Mouse (Mus musculus): Measurements from ENCODE around the gene Hap1.
"Not testable (repeated sequence)": the region's sequence is repeated elsewhere in the genome, so short reads cannot be mapped to it uniquely, and the experiment has no call there.

Gene Hap1

DNA sequence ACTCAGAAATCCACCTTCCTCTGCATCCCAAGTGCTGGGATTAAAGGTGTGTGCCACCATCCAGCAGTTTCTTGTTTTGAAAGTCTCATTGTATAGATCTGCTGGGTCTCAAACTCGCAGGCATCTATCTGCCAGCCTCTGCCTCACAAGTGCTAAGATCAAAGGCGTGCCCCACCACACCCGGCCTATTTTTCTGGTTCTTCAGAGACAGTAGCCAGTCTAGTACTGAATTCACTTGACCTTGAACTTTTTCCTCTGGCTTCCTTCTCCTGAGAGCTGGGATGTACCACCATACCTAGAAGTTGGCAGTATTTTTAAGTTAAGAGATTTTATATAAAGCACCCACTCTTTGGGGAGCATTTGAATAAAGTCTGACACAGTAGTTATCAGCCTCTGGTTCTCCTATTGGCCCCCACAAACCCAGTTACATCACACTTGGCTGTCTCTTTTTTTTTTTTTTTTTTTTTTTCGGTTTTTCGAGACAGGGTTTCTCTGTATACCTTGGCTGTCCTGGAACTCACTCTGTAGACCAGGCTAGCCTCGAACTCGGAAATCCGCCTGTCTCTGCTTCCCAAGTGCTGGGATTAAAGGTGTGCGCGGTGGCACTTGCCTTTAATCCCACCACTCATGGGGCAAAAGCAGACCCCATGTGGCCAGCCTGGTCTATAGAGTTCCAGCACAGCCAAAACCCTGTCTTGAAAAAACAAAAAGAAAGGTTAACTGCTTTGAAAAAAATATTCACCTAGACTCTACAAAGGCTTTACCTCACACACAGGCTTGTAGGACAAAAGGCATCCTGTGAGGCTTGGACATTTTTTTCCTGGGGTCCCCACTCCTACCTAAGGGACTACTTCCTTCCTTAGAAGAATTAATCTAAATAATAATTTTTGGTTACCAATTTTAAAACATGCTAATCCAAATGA, 37.1 kb downstream of the Hap1 start:
- no peak for DNase-seq (ENCODE audit: low spot score in 2 of 2)

DNA sequence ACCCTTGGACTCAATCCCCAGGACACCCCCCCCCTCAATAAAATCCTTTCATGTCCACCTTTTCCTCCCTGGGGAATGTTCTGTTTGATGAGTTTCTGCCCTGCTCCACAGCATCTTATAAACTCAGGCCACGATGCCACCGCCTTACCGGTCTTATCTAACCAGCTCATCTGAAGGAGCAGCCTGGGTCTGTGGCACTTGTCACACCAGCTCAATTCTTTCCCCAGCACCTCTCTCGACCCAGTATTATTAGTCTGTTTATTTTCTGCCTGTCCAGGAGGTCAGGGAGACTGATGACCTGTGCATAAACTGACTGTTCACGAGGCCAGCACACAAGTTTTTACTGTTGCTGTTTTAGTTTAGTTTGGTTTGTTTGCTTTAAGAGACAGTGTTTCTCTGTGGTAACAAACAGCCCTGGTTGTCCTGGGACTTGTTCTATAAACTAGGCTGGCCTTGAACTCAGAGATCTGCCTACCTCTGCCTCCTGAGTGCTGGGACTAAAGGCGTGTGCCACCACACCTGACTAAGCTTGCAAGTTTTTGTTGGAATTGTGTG, 38.0 kb downstream of the Hap1 start:
- DNase-seq (ENCODE audit: low spot score in 2 of 2), result no peak

DNA sequence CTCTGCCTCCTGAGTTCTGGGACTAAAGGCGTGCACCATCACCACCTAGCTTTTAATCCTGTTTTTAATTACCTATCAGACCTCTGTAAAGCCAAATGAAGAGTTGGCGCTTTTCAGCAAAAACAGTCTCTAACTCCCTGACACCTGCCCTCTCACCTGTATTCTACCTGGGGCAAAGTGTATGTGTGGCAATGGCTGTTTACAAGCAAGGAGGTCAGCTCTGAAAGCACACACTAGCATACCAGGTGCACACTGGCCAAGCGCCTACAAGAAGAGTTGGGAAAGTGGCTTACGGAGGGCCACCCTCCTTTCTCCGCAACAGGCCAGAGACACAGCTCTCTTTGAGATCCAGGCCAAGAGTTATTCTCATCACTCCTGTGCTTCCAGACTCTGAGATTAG, 40.5 kb downstream of the Hap1 start:
- DNase-seq (ENCODE audit: low spot score in 2 of 2), result no peak

DNA sequence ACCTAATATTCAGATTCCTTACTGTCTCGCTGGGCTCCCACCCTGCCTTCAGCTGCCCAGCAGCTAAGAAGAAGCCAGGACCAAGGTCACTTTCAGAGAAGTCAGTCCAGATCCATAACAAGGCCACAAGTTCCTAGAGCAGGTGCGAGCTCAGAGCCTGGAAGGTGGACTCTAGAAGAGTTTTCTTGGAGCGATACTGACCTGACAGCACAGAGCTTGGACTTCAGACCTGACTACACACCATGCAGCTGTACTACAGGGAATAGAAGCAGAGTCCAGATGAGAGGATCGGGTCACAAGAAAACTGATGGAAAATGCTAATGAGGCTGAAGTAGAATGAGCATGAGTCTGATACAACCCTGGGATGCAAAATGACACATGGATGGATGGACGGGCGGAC, 42.5 kb downstream of the Hap1 start:
- DNase-seq (ENCODE audit: low spot score in 2 of 2), result no peak

DNA sequence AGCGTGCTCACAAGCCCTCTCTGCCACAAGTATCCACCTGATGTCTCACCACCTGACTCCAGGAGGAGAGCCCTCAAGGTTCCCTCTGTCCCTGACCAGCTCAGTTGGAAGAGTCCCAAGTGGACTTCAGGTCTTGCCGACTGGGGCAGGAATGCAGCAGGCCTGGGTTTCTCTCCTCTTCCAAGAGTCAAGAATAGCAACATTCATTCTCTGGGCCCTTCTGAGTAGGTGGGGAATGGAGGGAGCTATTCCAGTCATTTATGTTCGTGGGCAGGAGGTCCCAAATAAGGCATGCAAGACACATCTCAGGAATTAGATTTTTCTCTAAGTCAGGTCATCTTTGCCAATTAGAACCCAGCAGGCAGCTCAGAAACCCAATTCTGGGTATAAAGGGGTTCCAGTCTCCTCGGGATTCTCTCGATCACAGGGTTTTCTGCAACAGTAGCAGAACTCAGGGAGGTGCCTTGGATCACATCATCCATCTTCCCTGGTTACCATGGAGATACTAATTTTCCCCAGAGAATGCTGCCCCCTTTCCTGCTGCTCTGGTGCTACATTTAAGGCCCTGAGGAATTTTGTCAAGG, 43.7 kb downstream of the Hap1 start:
- peak; percentile 55 to 67 for DNase-seq (ENCODE audit: low spot score in 2 of 2)

DNA sequence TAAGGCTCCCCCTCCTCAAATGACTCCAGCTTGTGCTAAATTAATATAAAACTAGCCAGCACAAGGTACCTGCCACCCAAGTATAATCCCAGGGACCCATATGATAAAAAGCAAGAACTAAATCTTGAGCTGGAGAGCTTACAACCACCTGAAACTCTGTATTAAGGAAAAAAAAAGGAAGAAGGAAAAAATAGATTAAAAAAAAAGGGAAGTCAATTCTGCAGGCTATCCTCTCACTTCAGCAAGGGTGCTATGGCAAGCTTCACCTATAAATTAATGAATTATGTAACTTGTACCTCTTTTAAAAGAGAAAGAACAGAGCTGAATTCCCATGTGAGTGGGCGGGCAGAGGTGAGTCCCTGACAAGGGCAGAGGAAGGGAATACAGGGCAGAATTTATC, 44.3 kb downstream of the Hap1 start:
- no peak for DNase-seq (ENCODE audit: low spot score in 2 of 2)

DNA sequence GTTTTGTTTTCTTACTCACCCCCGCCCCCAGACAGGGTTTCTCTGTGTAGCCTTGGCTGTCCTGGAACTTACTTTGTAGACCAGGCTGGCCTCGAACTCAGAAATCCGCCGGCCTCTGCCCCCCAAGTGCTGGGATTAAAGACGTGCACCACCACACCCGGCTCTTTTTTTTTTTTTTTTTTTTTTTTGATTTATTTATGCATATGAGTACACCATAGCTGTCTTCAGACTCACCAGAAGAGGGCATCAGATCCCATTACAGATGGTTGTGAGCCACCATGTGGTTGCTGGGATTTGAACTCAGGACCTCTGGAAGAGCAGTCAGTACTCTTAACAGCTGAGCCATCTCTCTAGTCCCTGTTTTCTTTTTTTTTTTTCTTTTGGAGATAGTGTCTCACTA, 47.3 kb downstream of the Hap1 start:
- not testable (repeated sequence) for DNase-seq (ENCODE audit: low spot score in 2 of 2)

DNA sequence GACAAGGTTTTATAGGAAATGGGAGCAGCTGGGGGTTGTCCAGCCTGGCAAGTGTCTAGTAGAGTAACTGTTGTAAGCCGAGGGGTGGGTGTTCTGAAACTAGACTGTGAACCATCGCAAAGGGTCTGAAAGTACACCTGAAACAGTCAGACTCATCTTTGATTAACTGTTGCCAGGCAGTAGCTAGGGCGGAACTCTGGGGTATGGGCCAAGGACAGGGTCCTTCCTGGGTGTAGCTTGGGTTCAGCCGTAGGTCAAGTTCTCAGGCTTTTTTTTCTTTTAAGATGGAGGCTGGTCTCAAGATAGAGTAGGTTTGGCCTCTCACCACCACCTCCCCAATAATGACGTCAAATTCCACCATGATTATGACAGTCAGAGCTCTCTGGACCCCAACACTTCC, 48.0 kb downstream of the Hap1 start:
- DNase-seq (ENCODE audit: low spot score in 2 of 2), result no peak

DNA sequence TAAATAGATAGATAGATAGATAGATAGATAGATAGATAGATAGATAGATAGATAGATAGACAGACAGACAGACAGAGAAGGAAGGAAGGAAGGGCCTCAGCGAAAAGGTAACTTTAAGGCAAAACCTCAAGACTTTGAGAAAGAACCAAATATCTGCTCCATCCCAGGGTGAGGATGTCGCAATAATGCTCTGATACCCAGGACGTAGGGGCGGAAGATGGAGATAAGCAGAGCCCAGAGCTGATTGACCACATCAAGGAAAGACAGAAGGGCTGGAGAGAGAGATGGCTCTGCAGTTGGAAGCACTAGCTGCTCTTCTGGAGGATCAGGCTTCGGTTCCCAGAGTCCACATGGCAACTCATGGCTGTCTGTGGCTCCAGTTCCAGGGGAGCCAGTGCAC, 54.6 kb downstream of the Hap1 start:
- DNase-seq (ENCODE audit: low spot score in 2 of 2), result no peak

DNA sequence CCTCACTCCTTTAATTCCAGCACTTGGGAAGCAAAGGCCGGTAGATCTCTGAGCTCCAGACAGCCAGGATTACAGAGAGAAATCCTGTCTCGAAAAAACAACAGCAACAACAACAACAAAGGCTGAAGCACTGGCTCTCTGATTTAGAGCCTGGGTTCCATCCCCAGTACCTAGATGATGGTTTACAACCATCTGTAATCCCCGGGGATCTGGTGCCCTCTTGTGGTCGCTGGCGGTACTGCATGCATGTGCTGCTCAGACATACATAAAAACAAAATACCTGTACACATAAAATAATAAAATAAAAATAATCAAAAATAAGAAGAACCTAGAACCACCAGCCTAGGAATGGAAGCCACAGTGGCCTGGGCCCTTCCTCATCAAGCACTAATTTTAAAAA, 55.6 kb downstream of the Hap1 start:
- peak in 1 of 2 experiments; percentile 66 for DNase-seq (ENCODE audit: low spot score in 2 of 2)

DNA sequence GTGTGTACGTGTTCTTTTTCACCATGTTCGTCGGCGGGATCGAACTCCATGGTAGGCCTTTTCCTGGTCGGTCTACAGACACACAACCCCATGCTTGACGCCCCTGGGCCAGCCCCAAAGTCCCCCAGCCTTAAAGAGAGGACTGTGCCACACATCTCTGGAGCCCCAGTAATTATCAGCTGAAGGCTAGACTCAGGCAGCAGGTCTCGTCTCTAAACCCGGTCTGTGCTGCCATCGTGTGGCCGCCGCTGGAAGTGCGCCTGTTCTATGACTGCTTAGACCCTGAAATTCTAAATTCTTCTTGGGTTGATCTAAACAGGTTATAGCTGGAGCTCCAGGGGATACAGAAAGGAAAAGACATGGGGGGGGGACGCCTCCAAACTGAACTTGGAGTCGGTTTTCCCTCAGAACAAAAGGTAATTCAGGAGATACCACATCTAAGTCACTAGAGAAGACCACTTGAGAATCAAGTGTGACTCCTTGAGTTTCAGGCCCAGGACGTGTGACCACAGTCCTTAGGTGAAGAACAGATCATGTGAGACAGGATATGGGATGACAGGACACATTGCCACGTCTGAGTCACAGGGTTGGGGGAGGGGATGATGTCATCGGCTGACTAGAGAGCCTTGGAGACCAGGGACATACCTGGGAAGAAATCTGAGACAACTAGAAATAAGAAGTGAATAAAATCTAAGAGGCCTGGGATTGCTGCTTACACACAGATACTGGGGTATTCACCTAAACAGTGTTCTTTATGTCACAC, 57.5 kb downstream of the Hap1 start:
- peak in 1 of 2 experiments; percentile 84 for DNase-seq (ENCODE audit: low spot score in 2 of 2)

DNA sequence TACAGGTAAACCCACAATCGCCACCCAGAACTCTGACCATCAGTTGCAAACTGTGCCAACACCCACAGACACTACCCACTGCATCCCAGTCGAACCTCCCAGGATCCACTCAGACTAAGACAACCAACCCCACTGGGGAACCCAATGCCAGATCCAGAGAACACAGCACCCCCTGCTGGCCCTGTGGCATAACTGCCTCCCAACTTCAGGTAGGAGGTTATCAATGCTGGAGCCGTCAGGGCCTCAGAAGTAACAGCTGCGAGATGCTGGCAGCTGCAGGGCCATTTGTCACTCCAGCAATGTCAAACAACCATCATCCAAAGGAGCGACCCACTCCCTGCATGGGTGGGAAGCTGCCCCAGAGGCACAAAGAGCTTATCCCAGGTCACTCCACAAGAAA, 58.1 kb downstream of the Hap1 start:
- no peak for DNase-seq (ENCODE audit: low spot score in 2 of 2)
